Mouse (Mus musculus): Measurements from ENCODE around the gene Cbarp. TPM values are rescaled to one million over a fixed set of nuclear protein-coding genes. Genes with fewer than 3 reads are reported as not detected.

Gene Cbarp
- polyA plus RNA-seq, 1 experiment from 2014 or later = 5.5 TPM

GRCm38 (mm10) chr10:80095547-80095946 is 45.1 kb downstream of the Cbarp start:
- H3K9me3 ChIP-seq (ENCODE audit: low read length) = no peaks in the 10 kb centered on the region
- WGBS = 70% methylated on average over 5 of the region's 5 CpGs
- no peaks in the 10 kb centered on the region for H3K36me3 ChIP-seq (ENCODE audit: insufficient read depth, low read length)
- DNase-seq (ENCODE audit: low spot score) = peak; percentile 72
- no peak overlapping the region for H3K4me3 ChIP-seq (ENCODE audit: low read depth, low read length)
- H3K27ac ChIP-seq (ENCODE audit: low read length) = 0 out of 2 replicates have a peak overlapping the region, but pooled peaks have one; percentile 32
- no peaks in the 10 kb centered on the region for H3K27me3 ChIP-seq (replicated peaks; ENCODE audit: insufficient read depth, low read length)
- TF ChIP-seq CTCF (IDR thresholded peaks at IDR 0.05) = no peak
- TF ChIP-seq EP300 (IDR thresholded peaks at IDR 0.05) = no peak
- peaks cover 33% of the 10 kb centered on the region for H3K4me1 ChIP-seq (ENCODE audit: insufficient read depth, low read depth, low read length)
- no peak overlapping the region for H3K9ac ChIP-seq (replicated peaks; ENCODE audit: low read depth)
- peak; percentile 34 for ATAC-seq
- H3K4me2 ChIP-seq (replicated peaks; ENCODE audit: low read depth, low read length) = no peak overlapping the region

GRCm38 (mm10) chr10:80094684-80095083 is 46.0 kb downstream of the Cbarp start:
- 63% methylated on average over 3 of the region's 3 CpGs for WGBS
- DNase-seq (ENCODE audit: low spot score) (no peak), ATAC-seq (no peak)
- Histone ChIP-seq H3K27ac (ENCODE audit: low read length) (0 out of 2 replicates have a peak overlapping the region, but pooled peaks have one; percentile 15), H3K36me3 (ENCODE audit: insufficient read depth, low read length) (no peaks in the 10 kb centered on the region), H3K4me1 (ENCODE audit: insufficient read depth, low read depth, low read length) (peaks cover 24% of the 10 kb centered on the region), H3K27me3 (replicated peaks; ENCODE audit: insufficient read depth, low read length) (no peaks in the 10 kb centered on the region), H3K9ac (replicated peaks; ENCODE audit: low read depth) (no peak overlapping the region), H3K9me3 (ENCODE audit: low read length) (no peaks in the 10 kb centered on the region), H3K4me2 (replicated peaks; ENCODE audit: low read depth, low read length) (no peak overlapping the region), H3K4me3 (ENCODE audit: low read depth, low read length) (no peak overlapping the region)
- TF ChIP-seq CTCF (IDR thresholded peaks at IDR 0.05) = no peak
- TF ChIP-seq EP300 (IDR thresholded peaks at IDR 0.05) = no peak

- no peak overlapping the region for H3K4me3 ChIP-seq (ENCODE audit: low read depth, low read length)
- TF ChIP-seq CTCF (IDR thresholded peaks at IDR 0.05) (no peak), EP300 (IDR thresholded peaks at IDR 0.05) (no peak)
- no peaks in the 10 kb centered on the region for H3K36me3 ChIP-seq (ENCODE audit: insufficient read depth, low read length)
- ATAC-seq = no peak
- no peak overlapping the region for H3K4me2 ChIP-seq (replicated peaks; ENCODE audit: low read depth, low read length)
- no peak for DNase-seq (ENCODE audit: low spot score)
- no peaks in the 10 kb centered on the region for H3K27me3 ChIP-seq (replicated peaks; ENCODE audit: insufficient read depth, low read length)
- no peak overlapping the region for H3K27ac ChIP-seq (ENCODE audit: low read length)
- 91% methylated on average over 6 of the region's 6 CpGs for WGBS
- H3K9me3 ChIP-seq (ENCODE audit: low read length) = no peaks in the 10 kb centered on the region
- peaks cover 22% of the 10 kb centered on the region for H3K4me1 ChIP-seq (ENCODE audit: insufficient read depth, low read depth, low read length)
- H3K9ac ChIP-seq (replicated peaks; ENCODE audit: low read depth) = no peak overlapping the region
These were observed 46.5 kb downstream of the Cbarp start for GRCm38 (mm10) chr10:80094085-80094484.

GRCm38 (mm10) chr10:80092690-80093089 is 47.9 kb downstream of the Cbarp start:
- TF ChIP-seq CTCF (IDR thresholded peaks at IDR 0.05) (peak; percentile 34; the same call in 1 of the 2 replicates), EP300 (IDR thresholded peaks at IDR 0.05) (no peak)
- Histone ChIP-seq H3K9ac (replicated peaks; ENCODE audit: low read depth) (no peak overlapping the region), H3K4me3 (ENCODE audit: low read depth, low read length) (no peak overlapping the region), H3K27ac (ENCODE audit: low read length) (peak overlapping the region; percentile 60; the same call in 1 of the 2 replicates), H3K36me3 (ENCODE audit: insufficient read depth, low read length) (no peaks in the 10 kb centered on the region), H3K27me3 (replicated peaks; ENCODE audit: insufficient read depth, low read length) (no peaks in the 10 kb centered on the region), H3K4me1 (ENCODE audit: insufficient read depth, low read depth, low read length) (peaks cover 19% of the 10 kb centered on the region), H3K9me3 (ENCODE audit: low read length) (no peaks in the 10 kb centered on the region), H3K4me2 (replicated peaks; ENCODE audit: low read depth, low read length) (no peak overlapping the region)
- ATAC-seq (peak; percentile 50), DNase-seq (ENCODE audit: low spot score) (peak; percentile 58)
- WGBS = 62% methylated on average over 5 of the region's 5 CpGs

- Histone ChIP-seq H3K9ac (replicated peaks; ENCODE audit: low read depth) (no peak overlapping the region), H3K27ac (ENCODE audit: low read length) (peak overlapping the region; percentile 60)
These were observed 49.1 kb downstream of the Cbarp start for GRCm38 (mm10) chr10:80091527-80091926.

GRCm38 (mm10) chr10:80089146-80089545 is 51.5 kb downstream of the Cbarp start:
- TF ChIP-seq CTCF (IDR thresholded peaks at IDR 0.05) = peak; percentile 59
- no peak for TF ChIP-seq EP300 (IDR thresholded peaks at IDR 0.05)
- Histone ChIP-seq H3K4me1 (ENCODE audit: insufficient read depth, low read depth, low read length) (peaks cover 17% of the 10 kb centered on the region), H3K4me3 (ENCODE audit: low read depth, low read length) (no peak overlapping the region), H3K4me2 (replicated peaks; ENCODE audit: low read depth, low read length) (no peak overlapping the region), H3K27ac (ENCODE audit: low read length) (no peak overlapping the region), H3K36me3 (ENCODE audit: insufficient read depth, low read length) (no peaks in the 10 kb centered on the region), H3K9ac (replicated peaks; ENCODE audit: low read depth) (no peak overlapping the region), H3K9me3 (ENCODE audit: low read length) (no peaks in the 10 kb centered on the region), H3K27me3 (replicated peaks; ENCODE audit: insufficient read depth, low read length) (no peaks in the 10 kb centered on the region)
- WGBS = 57% methylated on average over 4 of the region's 4 CpGs
- DNase-seq (ENCODE audit: low spot score) (peak; percentile 44), ATAC-seq (no peak)

More at GRCm38 (mm10) chr10:80091527-80091926, 49.1 kb downstream of the Cbarp start:
- WGBS = 64% methylated on average over 6 of the region's 6 CpGs
- H3K4me3 ChIP-seq (ENCODE audit: low read depth, low read length) = no peak overlapping the region
- TF ChIP-seq EP300 (IDR thresholded peaks at IDR 0.05) (peak; percentile 34; the same call in 1 of the 2 replicates), CTCF (IDR thresholded peaks at IDR 0.05) (no peak)
- peaks cover 10% of the 10 kb centered on the region for H3K4me1 ChIP-seq (ENCODE audit: insufficient read depth, low read depth, low read length)
- no peaks in the 10 kb centered on the region for H3K36me3 ChIP-seq (ENCODE audit: insufficient read depth, low read length)
- H3K4me2 ChIP-seq (replicated peaks; ENCODE audit: low read depth, low read length) = no peak overlapping the region
- H3K27me3 ChIP-seq (replicated peaks; ENCODE audit: insufficient read depth, low read length) = no peaks in the 10 kb centered on the region
- H3K9me3 ChIP-seq (ENCODE audit: low read length) = no peaks in the 10 kb centered on the region
- ATAC-seq = peak; percentile 64
- peak; percentile 25 for DNase-seq (ENCODE audit: low spot score)

Data from lung, postnatal 0 days (tissue).